Mouse (Mus musculus) heart, adult 9 months (tissue): ENCODE measurements around the gene Prkd1.

Experiments used
- DNase-seq, 2 experiments: peaks; one replicate each; pipeline ENCODE4 v3.0.0; 2022; ENCODE audit warnings: low spot score in 2 of 2

Gene Prkd1

DNA sequence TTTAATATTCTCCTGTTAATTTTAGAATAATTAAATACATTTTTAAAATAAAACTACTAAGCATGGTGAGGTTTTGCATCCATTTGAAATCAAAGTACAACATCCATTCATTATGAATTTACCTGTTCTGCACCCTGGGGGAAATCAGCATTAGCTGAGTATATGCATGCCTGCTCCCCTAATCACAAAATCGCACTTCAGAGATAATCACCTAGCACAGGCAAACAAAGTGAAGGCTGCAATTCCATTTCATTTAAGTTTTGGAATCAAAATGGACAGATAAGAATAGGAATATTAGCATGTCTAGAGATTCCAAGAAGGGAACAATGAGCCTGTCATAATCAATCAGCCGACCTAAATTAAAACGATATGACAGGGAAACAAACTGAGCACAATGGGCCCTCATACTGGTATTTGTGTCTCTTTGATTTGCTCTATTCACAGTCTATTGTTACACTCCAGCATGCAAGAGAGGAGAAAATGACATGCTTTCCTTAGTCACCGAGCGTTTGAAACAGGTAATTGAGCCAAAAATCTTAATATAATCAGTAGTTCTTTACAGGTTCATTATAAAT, 218.7 kb downstream of the Prkd1 start:
- no peak for DNase-seq

DNA sequence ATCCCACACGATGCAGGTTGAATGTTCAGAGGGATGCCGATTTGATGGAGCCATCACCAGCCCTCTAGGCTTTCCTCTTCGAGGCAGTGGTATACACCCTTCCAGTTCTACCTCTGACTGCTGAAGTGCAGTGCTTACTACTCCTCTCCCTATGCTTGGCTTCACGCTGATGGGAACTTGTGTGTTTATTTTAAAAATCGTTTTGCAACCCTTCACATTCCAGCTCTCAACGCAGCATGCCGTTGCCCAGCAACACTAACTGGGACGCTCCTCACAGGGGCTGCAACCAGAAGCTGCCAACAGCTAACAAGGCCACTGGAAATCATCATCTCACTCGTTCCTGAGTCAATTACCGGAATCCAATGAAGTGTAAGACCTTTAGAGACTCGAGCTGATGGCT, 296.5 kb downstream of the Prkd1 start:
- DNase-seq, result no peak

DNA sequence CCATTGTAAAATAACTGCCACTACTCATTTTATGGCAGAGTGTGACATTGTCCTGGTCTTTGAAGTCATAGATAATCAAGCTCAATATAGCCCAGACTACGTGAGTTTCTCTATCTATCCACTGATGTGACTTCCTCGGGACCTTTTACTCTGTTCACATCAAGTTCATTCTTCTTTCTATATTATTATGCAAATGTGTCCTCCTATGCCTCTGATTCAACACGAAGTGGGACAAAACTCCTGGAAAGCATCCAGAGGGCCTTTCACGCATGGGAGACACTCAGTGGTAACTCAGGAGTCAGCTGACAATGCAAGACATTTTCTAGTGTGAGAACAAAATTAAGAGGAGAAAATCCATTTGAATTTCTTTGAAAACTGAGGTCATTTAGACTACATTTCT, 315.7 kb downstream of the Prkd1 start:
- DNase-seq, result no peak

DNA sequence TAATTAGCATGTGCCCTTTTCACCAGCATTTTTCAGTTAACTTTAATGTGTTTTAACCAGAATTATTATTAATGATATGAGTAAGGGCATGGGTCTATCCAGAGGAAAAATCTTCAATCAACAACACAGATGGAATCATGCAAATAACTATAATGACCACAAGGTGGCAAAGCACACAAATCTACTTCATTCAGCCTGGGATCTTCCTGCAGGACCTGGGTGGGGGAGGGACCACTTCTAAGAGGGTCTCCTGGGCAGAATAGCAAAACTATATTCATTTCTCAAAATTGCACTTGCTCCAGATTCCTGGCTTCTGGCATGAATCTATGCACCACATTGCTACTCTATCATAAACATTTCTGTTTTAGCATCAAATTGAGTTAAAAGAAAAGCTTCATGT, 334.3 kb downstream of the Prkd1 start:
- no peak for DNase-seq

DNA sequence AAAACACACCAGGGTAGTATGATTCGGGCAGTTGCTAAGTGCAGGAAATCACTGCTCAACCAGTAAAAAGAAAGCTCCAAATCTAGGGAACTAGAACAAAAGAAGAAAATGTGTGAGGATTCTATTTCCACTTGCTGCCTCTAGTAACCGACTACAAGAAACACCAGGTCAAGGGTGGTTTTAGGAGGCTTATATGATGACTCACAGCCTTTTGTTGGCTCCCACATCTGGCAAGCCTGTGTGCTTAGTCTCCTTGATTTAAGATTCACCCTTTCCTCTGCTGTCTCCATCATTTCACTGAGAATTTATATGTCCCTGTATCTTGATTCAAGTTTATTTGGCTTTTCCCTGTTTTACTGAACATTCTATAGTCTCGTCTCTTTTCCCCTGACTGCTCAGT, 339.6 kb downstream of the Prkd1 start:
- DNase-seq, result no peak

DNA sequence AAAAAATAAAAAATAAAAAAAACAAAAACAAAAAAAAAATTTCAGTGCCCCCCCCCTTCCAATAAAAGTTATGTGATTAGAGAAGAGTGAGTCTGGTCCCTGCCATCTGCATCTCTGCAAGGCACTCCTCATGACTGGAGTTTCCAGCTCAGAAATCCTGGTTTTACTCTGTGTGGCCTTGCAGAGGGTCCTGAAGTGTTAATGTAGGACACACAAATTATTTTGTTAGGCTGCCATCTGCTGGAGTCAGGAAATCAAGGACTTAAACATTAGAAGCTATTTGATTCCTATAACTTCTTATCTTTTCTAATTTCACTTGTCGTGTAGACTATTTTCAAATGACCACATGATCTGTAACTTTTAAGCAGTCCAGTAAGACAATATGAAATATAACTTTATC, 347.6 kb downstream of the Prkd1 start:
- no peak for DNase-seq

DNA sequence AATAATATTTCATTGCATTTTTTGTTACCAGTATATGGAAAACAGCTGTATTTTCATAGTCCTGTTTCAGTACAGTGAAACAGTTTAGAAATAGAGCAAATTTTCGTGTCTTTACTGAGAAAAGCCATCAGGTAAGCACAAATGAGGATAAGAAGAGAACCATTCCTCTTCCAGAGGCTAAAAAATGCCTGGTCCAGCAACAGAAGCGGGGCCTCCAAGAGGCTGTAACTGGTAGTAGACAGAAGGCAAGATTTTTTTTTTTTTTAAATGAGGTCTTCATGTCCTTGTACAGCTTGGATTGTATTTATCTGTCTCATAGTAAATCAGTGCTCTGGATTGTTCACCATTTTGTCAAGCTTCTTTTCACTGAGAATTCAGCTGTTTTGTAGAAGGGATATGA, 352.8 kb downstream of the Prkd1 start:
- DNase-seq, result no peak

DNA sequence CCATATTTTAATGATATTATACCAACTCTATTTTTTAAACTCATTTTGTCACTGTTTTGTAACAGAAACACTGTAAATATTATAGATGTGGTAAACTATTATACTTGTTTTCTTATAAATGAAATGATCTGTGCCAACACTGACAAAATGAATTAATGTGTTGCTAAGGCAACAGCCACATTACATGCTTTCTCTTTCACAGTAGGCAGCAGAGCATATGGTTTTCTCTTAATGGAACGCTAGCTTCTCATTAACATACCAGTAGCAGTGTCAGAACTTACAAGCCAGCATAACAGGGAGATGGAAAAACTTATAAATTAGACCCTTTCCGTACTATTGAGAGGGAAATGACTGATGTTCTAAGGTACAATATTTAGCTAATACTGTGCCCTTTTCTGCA, 353.3 kb downstream of the Prkd1 start:
- no peak for DNase-seq

DNA sequence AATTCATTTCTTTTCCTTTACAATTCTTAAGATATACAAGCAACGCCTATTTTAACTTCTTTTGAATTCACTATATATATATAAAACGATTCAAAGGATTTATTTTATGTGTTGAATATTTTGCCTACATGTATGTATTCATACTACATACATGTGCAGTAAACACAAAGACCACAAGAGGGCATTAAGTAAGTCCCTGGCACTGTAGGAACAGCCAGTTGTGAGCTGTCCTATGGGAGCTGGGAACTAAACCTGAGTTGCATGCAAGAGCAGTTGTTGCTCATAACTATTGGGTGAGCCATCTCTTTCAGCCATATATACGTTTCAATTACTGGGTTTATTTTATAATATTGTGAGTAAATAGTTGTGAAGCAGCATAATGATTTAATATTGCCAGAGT, 356.1 kb downstream of the Prkd1 start:
- no peak for DNase-seq
